15 mouse cellular contexts compared by ENCODE assay signal in the genomic region with DNA sequence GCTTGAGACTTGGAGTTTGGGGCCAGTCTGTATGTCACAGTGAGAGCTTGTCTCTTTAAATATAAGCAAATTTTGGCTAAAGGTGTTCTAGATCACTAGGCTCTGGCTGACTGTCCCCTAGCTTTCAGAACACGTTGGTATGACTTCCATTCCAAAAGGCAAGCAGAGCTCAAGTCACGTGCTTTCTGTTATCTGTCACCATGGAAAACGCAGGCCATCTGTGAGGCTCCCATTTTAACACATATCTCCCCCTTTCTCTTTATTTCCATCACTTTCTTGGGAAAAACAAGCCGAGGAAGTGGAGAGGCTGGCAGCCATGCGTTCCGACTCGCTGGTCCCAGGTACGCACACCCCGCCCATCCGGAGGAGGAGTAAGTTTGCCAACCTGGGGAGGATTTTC.
"Had no signal": no experiment of that assay in that cellular context is flagged by ENCODE, and none has a peak within 500 bp of the region (broad histone marks: within the 10 kb centered on the region; RNA-seq: fewer than 3 reads in every experiment).

No protein-coding gene starts in this region.

- ATAC-seq: intestine, embryonic 16.5 days; liver, embryonic 12.5 days; midbrain, embryonic 15.5 days had no signal

- H3K27ac ChIP-seq: kidney, embryonic 15.5 days; limb, embryonic 15.5 days; liver, embryonic 12.5 days; midbrain, embryonic 10.5 days; midbrain, embryonic 15.5 days; neural tube, embryonic 13.5 days; stomach, embryonic 15.5 days had no signal

- H3K36me3 ChIP-seq: kidney, embryonic 15.5 days; limb, embryonic 15.5 days; liver, embryonic 12.5 days; midbrain, embryonic 10.5 days; midbrain, embryonic 15.5 days; neural tube, embryonic 13.5 days; stomach, embryonic 15.5 days had no signal

- H3K9me3 ChIP-seq: kidney, embryonic 15.5 days; limb, embryonic 15.5 days; liver, embryonic 12.5 days; midbrain, embryonic 10.5 days; midbrain, embryonic 15.5 days; neural tube, embryonic 13.5 days; stomach, embryonic 15.5 days had no signal

- H3K4me2 ChIP-seq: kidney, embryonic 15.5 days; limb, embryonic 15.5 days; liver, embryonic 12.5 days; lung, embryonic 14.5 days; midbrain, embryonic 15.5 days; neural tube, embryonic 13.5 days; stomach, embryonic 15.5 days had no signal

- H3K9ac ChIP-seq: kidney, embryonic 15.5 days; limb, embryonic 15.5 days; liver, embryonic 12.5 days; lung, embryonic 14.5 days; midbrain, embryonic 15.5 days; neural tube, embryonic 13.5 days; stomach, embryonic 15.5 days had no signal

- DNase-seq: kidney, adult 2 months; kidney, postnatal 14 days; lung, embryonic 14.5 days; lung, postnatal 10 days; lung, postnatal 4 days; thymus, adult 2 months; thymus, postnatal 25 days had no signal

- H3K4me3 ChIP-seq: kidney, embryonic 15.5 days; limb, embryonic 15.5 days; liver, embryonic 12.5 days; midbrain, embryonic 10.5 days; midbrain, embryonic 15.5 days; neural tube, embryonic 13.5 days; stomach, embryonic 15.5 days had no signal

- H3K4me1 ChIP-seq: liver, embryonic 12.5 days; midbrain, embryonic 10.5 days; midbrain, embryonic 15.5 days; neural tube, embryonic 13.5 days; stomach, embryonic 15.5 days had no signal

- H3K27me3 ChIP-seq: kidney, embryonic 15.5 days; limb, embryonic 15.5 days; liver, embryonic 12.5 days; midbrain, embryonic 15.5 days; neural tube, embryonic 13.5 days; stomach, embryonic 15.5 days had no signal
